Mouse (Mus musculus) adrenal gland, postnatal 4 days (tissue): ENCODE measurements at regions not wholly inside any gene's neighbourhood (a gene's known extent, or its start where the extent isn't known, plus 50 kb on each side); places are given as distances from the start of the nearest gene placed in this dataset.
A peak's percentile ranks its signal among the peaks of the same experiment; 100 is the strongest.

Source experiments
- DNase-seq, 2 experiments: peaks; one replicate each; pipeline ENCODE4 v3.0.0; 2021 to 2022; ENCODE audit warnings: low spot score in 2 of 2, mixed read lengths in 2 of 2

GRCm38 (mm10) chr14:58264401-58264800 lies 194.1 kb downstream of the Fgf9 start:
- DNase-seq, result no peak

DNA sequence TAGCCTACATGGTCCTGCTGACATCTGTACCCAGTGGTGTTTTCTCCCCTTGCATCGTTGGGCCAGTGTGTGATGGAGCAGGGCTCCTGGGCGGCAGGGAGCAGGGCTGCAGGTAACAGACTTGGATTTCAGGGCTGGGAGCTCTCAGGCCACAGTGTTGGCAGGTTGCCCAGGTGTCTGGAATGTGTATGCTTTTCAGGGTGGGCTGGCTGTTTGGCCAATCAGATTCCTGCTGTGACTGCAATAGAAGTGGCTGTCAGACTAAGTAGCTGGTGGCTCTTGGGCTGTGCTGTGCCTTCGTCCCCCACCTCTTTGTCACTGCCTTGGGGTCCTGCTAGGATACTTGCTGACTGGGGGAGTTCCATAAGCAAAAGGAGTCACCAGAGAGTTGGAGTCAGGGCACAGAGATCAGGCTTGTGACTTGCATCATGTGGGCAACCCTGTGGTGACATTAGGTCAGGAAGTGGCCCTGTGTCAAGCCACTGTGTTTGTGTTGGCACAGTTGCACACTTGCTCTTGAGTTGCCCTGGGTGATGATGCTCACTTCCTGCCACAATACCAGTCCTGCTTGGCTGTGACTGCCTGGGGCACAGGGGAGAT lies 183.1 kb downstream of the Fgf9 start:
- DNase-seq, result peak; percentile 7 to 36

DNA sequence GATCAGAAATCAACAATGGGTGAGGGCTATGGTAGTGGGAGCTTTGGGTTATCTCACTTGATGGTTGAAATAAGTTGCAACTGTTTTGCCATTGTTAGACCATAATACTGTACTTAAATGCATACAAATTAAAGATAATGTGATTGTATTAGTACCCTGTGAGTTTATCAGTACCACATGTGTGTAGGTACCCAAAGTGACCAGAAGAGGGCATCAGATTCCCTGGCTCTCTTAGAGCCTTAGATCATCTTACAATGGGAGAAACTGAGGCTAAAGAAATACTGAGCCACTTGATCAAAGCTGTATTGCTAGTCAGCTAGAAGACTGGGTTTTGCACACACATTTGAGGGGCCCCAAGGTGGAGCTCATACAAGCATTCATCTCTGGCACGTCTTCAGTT lies 155.5 kb downstream of the Fgf9 start:
- DNase-seq, result no peak

- DNase-seq, result no peak
These were observed 154.1 kb downstream of the Fgf9 start for GRCm38 (mm10) chr14:58224419-58224818.

GRCm38 (mm10) chr14:58208401-58208800 lies 138.1 kb downstream of the Fgf9 start:
- no peak for DNase-seq

DNA sequence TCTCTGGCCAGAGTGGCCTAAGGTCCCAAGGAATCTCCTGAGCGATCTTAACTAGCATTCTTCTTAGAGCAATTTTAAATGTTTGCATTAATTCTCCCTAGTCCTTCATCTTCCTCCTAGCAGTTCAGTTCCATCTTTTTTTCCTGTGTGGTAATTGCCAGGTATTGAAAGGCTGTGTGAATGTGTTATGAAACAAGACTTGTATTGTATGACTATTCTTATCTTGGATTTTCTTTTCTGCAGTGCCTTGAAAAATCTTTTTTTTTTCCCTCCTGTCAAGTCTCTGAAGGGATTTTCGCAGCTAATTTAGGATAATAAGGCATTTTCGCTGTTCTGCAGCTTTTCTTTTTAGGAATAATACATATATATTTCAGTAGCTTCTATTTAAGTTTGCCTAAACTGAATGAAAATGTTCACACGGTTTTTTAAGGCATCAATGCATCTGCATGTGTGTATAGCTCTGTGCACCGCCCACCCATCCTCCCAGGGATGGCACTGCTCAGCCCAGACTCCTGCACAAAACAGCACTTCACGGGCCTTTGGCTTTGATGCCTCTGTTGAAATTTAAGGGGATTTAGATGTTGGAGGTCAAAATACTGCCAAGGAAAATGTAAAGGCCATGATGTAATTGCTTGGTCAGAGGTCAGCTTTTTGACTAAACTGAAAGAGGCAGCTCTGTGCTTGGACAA lies 132.4 kb downstream of the Fgf9 start:
- DNase-seq, result no peak

DNA sequence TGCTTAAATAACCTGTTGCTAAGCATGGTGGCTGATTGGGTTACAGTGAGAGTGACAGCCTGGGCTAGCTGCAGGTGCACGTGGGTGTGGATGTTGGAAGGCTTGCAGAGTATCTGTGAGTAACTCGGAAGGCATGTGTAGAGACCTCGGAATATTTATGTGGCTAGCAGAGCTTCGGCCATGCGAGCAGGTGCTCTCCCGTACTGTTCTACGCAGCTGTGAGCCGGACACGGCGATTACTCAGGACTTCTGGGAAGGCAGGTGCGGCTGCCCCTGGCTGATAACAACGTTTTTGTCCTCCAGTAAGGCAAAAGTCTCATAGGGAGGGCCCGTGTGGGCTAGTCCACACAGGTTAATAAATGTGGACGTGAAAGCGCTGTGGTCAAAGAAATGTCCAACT lies 119.6 kb downstream of the Fgf9 start:
- no peak for DNase-seq

- no peak for DNase-seq
These were observed 112.5 kb downstream of the Fgf9 start for GRCm38 (mm10) chr14:58182869-58183268.

- no peak for DNase-seq
These were observed 110.4 kb downstream of the Fgf9 start for GRCm38 (mm10) chr14:58180724-58181123.

DNA sequence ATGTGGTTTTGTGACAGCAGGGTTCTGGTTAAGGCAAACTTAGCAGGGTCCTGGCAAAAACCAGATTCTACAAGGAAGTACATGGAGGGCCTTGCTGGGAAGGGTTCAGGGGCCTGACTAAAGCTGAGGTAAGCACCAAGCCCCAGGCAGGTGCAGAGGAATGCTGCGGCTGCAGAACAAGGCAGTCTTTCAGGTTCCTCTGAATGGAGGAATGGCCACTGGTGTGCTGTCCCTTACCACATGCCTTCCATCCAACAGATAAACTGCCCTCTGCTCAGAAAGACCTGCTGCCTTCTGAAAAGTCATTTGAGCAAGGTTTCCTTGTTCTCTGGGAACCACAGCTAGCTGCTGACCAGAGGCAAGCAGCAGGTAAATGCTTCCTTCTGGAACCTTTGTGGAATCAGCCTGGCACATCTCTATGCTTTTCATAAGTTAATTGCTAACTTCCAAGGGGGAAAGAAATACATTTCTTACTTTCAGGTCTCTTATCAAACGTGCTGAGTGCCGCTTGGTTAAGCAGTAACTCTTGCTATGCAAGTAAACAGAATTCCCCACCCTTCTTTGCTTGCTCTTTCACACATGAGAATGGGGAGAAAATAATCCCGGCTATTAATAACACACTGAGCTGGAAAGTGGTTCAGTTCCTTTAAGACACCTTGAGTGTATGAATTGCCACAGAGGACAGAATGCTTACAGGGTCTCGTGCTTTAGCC lies 105.5 kb downstream of the Fgf9 start:
- no peak for DNase-seq

DNA sequence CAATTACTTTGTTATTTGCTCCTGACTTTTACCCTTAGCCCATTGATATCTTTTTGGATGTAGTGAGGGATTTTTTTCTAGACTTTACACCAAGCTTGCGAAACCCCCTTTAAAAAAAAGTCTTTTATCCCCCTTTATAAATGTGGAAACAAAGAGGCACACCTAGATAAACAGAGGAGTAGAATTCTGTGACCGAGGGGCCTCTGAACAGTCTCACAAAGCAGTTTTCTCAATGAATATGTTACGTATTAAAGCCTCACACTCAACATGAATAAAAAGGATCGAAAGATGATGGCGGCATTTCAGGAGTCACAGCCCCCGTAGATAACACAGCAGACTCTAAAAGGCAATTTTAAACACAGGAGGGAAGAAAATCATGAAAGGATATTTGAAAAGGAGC lies 104.2 kb downstream of the Fgf9 start:
- no peak for DNase-seq

GRCm38 (mm10) chr14:58168920-58169319 lies 98.6 kb downstream of the Fgf9 start:
- no peak for DNase-seq
